Mouse (Mus musculus) stomach, postnatal 0 days (tissue): ENCODE data around the gene Cdk9.

Experiments
- CTCF ChIP-seq: IDR thresholded peaks from 2 replicates; pipeline ENCODE4 v1.5.1; 2016; ENCODE audit warnings: antibody characterized with exemption, low read depth, mild to moderate bottlenecking, moderate library complexity
- EP300 ChIP-seq: optimal IDR thresholded peaks from 2 replicates; pipeline ENCODE3; 2016; ENCODE audit warnings: antibody characterized with exemption

- TF ChIP-seq CTCF (no peak), EP300 (no peak)
Measured at GRCm38 (mm10) chr2:32665345-32665744, 47.5 kb downstream of the Cdk9 start.
